Mouse (Mus musculus): ENCODE measurements around the gene Pafah1b3. TPM values are rescaled to one million over a fixed set of nuclear protein-coding genes. Genes with fewer than 3 reads are reported as not detected.

Gene Pafah1b3
- 49.2 TPM for polyA plus RNA-seq (2017; shearing (Covaris generic))

DNA sequence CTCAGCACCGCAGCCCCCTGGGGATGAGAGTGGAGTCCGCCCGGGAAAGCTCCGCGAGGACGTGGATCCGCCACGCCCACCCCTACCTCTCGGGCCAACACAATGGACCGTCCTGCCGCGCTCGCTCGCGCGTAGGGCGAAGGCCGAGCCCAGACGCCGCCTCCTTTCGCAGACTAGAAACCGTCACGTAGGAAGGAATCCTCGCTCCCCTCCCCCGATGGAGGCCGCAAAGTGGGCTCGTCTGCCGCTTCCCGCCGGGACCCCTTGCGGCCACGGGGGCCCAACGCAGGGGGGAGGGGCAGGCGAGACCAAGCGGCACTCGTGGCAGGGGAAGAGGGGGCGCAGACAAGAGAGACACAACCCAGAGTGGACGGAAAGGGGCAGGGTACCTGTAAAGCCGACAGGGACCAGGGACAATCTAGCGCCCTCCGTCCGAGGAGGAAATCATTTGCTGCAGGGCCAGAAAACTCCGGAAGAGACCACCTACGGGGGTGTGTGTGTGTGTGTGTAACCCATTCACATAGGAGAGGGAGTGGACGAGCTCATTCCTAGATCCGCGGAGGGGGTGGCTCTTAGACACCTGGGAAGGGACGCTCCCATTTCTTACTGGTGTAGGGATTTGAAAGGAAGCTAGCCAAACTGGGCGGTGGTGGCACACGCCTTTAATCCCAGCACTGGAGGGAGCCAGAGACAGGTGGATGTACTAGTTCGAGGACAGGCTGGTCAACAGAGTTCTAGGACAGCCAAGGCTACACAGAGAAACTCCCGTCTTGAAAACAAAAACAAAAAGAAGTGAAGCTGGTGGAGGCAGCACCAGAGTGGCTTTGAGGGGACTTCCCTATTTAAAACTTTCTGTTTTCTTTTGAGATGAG is at the start of gene Pafah1b3:
Gene Pafah1b3, minus strand, starts transcription at position 533 of the 872 bp plus-strand sequence.

DNA sequence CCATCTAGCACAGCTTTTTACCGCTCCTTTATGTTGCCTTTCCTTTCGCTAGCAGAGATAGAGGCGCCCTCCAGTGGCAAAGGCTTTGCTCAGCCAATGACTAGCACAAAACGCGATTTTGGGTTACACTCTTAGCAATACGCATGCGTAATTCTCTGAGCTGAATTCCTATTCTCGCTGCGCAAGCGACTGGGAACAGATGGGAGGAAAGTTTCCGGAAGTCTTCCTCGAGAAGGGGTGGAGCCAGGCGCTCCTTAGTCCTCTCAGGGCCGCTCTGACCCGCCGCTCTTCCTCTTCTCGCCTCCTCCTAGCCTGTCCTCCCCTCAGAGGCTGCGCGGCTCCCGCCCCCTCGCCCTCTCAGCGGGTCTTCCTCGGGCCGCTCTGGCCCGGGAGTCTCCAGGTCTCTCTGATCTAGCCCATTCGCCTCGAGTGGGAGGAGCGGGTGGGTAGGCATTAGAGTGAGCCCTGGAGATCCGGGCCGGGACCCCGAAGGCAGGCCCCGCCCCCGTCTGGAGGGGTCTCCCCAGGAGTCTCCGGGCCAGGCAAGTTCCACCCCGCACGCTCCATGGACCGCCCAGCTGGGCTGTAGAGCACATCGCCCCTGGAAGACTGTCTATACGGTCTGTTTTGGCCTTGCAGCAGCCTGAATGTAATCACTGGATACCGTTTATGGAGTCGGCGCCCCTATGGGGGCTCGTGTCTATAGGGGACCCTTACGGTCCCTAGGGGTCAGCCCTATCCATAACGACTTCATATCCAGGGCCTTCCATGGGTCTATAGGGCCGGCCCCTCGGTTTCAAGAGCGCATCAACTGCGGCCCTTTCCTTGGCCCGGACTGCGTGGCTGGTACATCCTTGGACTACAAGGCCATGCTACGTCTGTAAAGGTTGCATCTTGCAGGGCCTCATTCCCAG is 19.0 kb upstream of the Pafah1b3 start, which contains the start of gene Megf8:
Gene Megf8, plus strand, starts transcription at position 633 of the 914 bp plus-strand sequence.

DNA sequence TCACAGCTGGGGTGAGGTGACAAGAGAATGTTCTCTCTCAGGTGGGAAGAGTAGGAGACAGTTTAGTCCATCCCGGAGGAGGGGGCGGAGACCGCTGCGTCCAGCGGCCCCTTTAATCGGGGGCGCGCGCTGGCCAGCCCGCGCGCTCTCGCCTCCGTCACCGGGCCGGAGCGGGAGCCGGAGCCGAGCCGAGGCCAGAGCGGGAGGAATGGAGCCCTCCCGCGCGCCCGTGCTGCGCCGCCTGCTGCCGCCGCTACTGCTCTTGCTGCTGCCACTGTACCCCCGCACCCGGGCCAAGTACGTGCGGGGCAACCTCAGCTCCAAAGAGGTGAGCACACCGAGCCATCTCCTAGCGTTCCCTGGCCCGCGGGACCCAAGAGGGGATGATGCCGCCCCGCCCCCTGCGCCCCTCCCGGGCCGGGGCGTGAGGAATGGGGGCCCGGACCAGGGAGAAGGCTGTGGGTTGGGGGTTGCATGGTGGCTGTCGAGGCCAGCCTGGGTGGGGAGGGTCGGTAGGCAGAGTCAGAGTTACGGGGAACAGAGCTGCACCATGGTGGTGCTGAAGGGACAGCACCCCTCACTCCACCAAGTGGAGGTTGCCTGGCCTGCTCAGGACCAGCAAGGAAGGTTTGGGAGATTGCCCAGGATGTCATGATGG is 8.3 kb upstream of the Pafah1b3 start, which contains the start of gene Tmem145:
Gene Tmem145, plus strand, starts transcription at position 151 of the 658 bp plus-strand sequence.

DNA sequence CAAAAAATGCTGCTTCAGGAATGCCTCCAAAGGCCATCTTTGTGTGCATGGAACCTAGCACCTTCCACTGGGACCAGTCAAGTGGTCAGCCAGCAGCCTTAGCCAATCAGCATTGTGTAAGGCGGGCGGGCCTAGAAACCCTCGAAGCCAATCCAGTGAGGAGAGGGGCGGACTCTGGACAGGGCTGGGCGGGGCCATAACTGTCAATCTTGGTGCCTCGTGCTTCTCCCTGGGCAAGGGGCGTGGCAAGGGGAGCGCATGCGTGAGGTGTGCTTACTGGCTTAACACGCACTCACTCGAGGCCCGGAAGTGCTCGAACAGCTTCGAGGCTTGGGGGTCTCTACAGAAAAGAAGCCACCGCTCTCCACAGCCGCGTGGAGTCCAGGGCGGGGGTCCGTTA is 3.3 kb upstream of the Pafah1b3 start, which contains the start of gene Prr19:
Gene Prr19, plus strand, starts transcription at position 349 of the 400 bp plus-strand sequence.

DNA sequence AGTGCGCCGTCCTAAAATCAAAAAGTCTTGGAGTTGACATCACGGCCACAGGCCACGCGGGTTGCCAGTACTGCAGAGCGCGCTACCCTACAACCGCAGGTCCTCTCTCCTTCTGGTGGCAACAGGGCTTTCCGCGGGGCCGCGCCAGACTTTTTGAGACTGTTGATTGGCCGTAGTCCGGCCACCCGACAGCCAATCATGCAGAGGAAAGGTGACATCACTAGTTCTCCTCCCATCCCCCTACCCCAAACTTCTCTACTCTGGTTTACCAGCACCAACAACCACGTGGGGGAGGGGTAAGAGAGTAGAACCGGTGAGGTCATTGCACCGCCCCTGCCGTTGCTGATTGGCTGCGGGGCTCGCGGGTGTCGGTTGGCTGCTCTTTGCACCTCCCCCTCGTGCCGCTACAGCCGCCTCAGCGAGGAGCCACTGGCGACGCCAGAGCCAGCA is 30.5 kb downstream of the Pafah1b3 start, which contains the start of gene Cic:
Gene Cic, plus strand, starts transcription at position 404 of the 450 bp plus-strand sequence.

DNA sequence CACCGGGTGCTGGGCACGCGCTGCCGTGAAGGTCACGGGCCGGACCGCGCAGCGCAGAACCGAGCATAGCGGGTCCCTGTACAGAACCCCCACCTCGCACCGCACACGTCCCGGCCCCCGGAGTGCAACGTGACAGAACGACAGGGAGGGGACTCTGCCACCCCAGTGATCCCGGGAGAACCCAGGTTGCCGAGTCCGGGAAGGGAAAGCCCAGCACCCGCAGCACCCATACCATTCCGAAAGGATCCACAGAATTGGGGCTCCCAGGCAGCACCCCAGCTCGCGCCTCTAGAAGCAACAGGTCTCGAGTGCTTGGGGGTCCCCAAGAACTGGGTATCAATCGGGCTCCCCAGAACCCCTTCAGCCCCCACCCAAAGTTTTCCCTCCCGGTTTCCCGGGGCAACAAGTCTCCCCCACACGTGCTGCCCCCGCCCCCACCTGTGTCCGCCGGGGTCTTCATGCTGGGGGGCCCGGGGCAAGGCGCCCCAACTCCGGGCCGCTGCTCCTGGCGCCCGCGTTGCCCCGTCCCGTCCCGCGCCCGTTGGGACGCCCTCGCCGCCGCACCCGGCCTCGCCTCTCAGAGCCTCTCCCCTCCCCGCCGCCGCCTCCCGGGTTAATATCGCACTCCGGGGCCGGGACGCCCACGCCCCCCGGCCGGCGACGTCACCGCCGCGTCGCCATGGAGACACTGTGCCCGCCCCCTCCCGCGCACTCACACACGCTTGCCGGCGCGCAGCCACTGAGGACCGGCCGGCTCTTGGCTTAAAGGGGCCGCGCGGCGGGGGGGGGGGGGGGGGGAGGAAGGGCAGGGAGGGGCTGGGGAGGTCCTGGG is 47.4 kb downstream of the Pafah1b3 start, which contains the start of gene Erf:
Gene Erf, minus strand, starts transcription at position 621 of the 832 bp plus-strand sequence.

Other genes starting within 250 kb of the Pafah1b3 start
- gene Grik5, start 225.6 kb downstream of the Pafah1b3 start, polyA plus RNA-seq (2017; shearing (Covaris generic)), result 6.6 TPM
- gene Zfp574, start 225.4 kb downstream of the Pafah1b3 start, polyA plus RNA-seq (2017; shearing (Covaris generic)), result 49.1 TPM
- gene Pou2f2, start 118.3 kb downstream of the Pafah1b3 start, polyA plus RNA-seq (2017; shearing (Covaris generic)), result 134 TPM
- 58.4 TPM for gene Dedd2, start 77.4 kb downstream of the Pafah1b3 start, polyA plus RNA-seq (2017; shearing (Covaris generic))
- gene Zfp526, start 76.6 kb downstream of the Pafah1b3 start, polyA plus RNA-seq (2017; shearing (Covaris generic)), result 3.5 TPM
- 7.3 TPM for gene Gsk3a, start 60.1 kb downstream of the Pafah1b3 start, polyA plus RNA-seq (2017; shearing (Covaris generic))
- gene Erf, start 47.2 kb downstream of the Pafah1b3 start, polyA plus RNA-seq (2017; shearing (Covaris generic)), result 0.73 TPM
- 25.5 TPM for gene Cic, start 30.3 kb downstream of the Pafah1b3 start, polyA plus RNA-seq (2017; shearing (Covaris generic))
- not detected for gene Prr19, start 3.4 kb upstream of the Pafah1b3 start, polyA plus RNA-seq (2017; shearing (Covaris generic))
- not detected for gene Tmem145, start 8.1 kb upstream of the Pafah1b3 start, polyA plus RNA-seq (2017; shearing (Covaris generic))
- gene Megf8, start 19.2 kb upstream of the Pafah1b3 start, polyA plus RNA-seq (2017; shearing (Covaris generic)), result 0.46 TPM
- not detected for gene Cnfn, start 71.7 kb upstream of the Pafah1b3 start, polyA plus RNA-seq (2017; shearing (Covaris generic))
- 16.9 TPM for gene Lipe, start 100.7 kb upstream of the Pafah1b3 start, polyA plus RNA-seq (2017; shearing (Covaris generic))
- gene Cxcl17, start 114.9 kb upstream of the Pafah1b3 start, polyA plus RNA-seq (2017; shearing (Covaris generic)), result 0.52 TPM
- 0.60 TPM for gene Ceacam1, start 179.6 kb upstream of the Pafah1b3 start, polyA plus RNA-seq (2017; shearing (Covaris generic))
- gene Ceacam2, start 241.9 kb upstream of the Pafah1b3 start, polyA plus RNA-seq (2017; shearing (Covaris generic)), result not detected

All from inflammation-experienced regulatory T-cells, adult 16 weeks (primary cell).